Mouse (Mus musculus) gastrocnemius, postnatal 14 days (tissue): ENCODE measurements at regions not wholly inside any gene's neighbourhood (a gene's known extent, or its start where the extent isn't known, plus 50 kb on each side); places are given as distances from the start of the nearest gene placed in this dataset.

Source experiments
- DNase-seq: peaks from one replicate; pipeline ENCODE4 v3.0.0; 2021; ENCODE audit warnings: mixed read lengths
- intact Hi-C: fragments of 180-260 bp; cut with DNase I; formaldehyde crosslinking; loops from one replicate; pipeline ENCODE4 v1.15.1; 2025; ENCODE audit warnings: low total_unique reads

GRCm38 (mm10) chr8:89271381-89272355, 227.7 kb upstream of the Sall1 start:
- DNase-seq = no peak
- intact Hi-C loops = no loop called here

- intact Hi-C loops = no loop called here
- DNase-seq = no peak
These were observed 226.0 kb upstream of the Sall1 start for GRCm38 (mm10) chr8:89270001-89270400.

- intact Hi-C loops = no loop called here
These were observed 217.3 kb upstream of the Sall1 start for GRCm38 (mm10) chr8:89261163-89261812.

GRCm38 (mm10) chr8:89259881-89260280, 215.9 kb upstream of the Sall1 start:
- DNase-seq = no peak
- intact Hi-C loops = no loop called here

More at GRCm38 (mm10) chr8:89261163-89261812, 217.3 kb upstream of the Sall1 start:
- DNase-seq = no peak

GRCm38 (mm10) chr8:89246342-89246741, 202.4 kb upstream of the Sall1 start:
- intact Hi-C loops = no loop called here
- DNase-seq = no peak

- no peak for DNase-seq
- intact Hi-C loops = no loop called here
These were observed 201.3 kb upstream of the Sall1 start for GRCm38 (mm10) chr8:89245131-89245751.

- no peak for DNase-seq
- intact Hi-C loops = no loop called here
These were observed 197.7 kb upstream of the Sall1 start for GRCm38 (mm10) chr8:89241686-89242085.

- intact Hi-C loops = no loop called here
These were observed 195.7 kb upstream of the Sall1 start for GRCm38 (mm10) chr8:89239626-89240025.

GRCm38 (mm10) chr8:89234041-89234440, 190.1 kb upstream of the Sall1 start:
- DNase-seq = no peak
- intact Hi-C loops = no loop called here

More at GRCm38 (mm10) chr8:89239626-89240025, 195.7 kb upstream of the Sall1 start:
- no peak for DNase-seq

- no peak for DNase-seq
These were observed 188.4 kb upstream of the Sall1 start for GRCm38 (mm10) chr8:89232318-89232717.

GRCm38 (mm10) chr8:89229144-89229543, 185.2 kb upstream of the Sall1 start:
- intact Hi-C loops = no loop called here
- no peak for DNase-seq

More at GRCm38 (mm10) chr8:89232318-89232717, 188.4 kb upstream of the Sall1 start:
- intact Hi-C loops = no loop called here

GRCm38 (mm10) chr8:89220870-89221269, 176.9 kb upstream of the Sall1 start:
- DNase-seq = no peak
- intact Hi-C loops = no loop called here

GRCm38 (mm10) chr8:89220381-89220780, 176.4 kb upstream of the Sall1 start:
- intact Hi-C loops = no loop called here
- no peak for DNase-seq

GRCm38 (mm10) chr8:89219156-89219555, 175.2 kb upstream of the Sall1 start:
- intact Hi-C loops = no loop called here
- no peak for DNase-seq

GRCm38 (mm10) chr8:89217689-89218088, 173.7 kb upstream of the Sall1 start:
- no peak for DNase-seq
- intact Hi-C loops = no loop called here

- intact Hi-C loops = no loop called here
- no peak for DNase-seq
These were observed 168.0 kb upstream of the Sall1 start for GRCm38 (mm10) chr8:89211931-89212330.

GRCm38 (mm10) chr8:89210684-89211083, 166.7 kb upstream of the Sall1 start:
- no peak for DNase-seq
- intact Hi-C loops = no loop called here

GRCm38 (mm10) chr8:89207891-89208290, 163.9 kb upstream of the Sall1 start:
- intact Hi-C loops = no loop called here
- DNase-seq = no peak

- DNase-seq = no peak
- intact Hi-C loops = no loop called here
These were observed 158.6 kb upstream of the Sall1 start for GRCm38 (mm10) chr8:89202484-89203096.

- no peak for DNase-seq
- intact Hi-C loops = no loop called here
These were observed 156.3 kb upstream of the Sall1 start for GRCm38 (mm10) chr8:89200301-89200700.
